17 mouse cellular contexts compared by ENCODE assay signal in genomic region chr12:85771356-85771755, GRCm38 (mm10). TPM values are rescaled to one million over a fixed set of nuclear protein-coding genes. Genes with fewer than 3 reads are reported as not detected.
DNase-seq lines count a peak whose midpoint lies in the region; ATAC-seq and TF ChIP-seq lines count a peak whose summit lies in the region.
"Had no signal": no experiment of that assay in that cellular context is flagged by ENCODE, and none has a peak within 500 bp of the region (broad histone marks: within the 10 kb centered on the region; RNA-seq: fewer than 3 reads in every experiment).

No protein-coding gene starts in this region.

- peak; percentile 93 for DNase-seq in heart, adult 11 months
- DNase-seq in NIH3T3 (ENCODE audit: low read depth): peak; percentile 39
- DNase-seq in gastrocnemius, postnatal 25 days: peak; percentile 20
- peak; percentile 41 for DNase-seq in lung, postnatal 0 days (ENCODE audit: low spot score)
- DNase-seq in spleen, adult 18-20 months: no peak
- no peak for DNase-seq in natural killer cell, adult 2 months (ENCODE audit: low spot score in 2 of 2)
- DNase-seq: B cell, adult 2 months; cerebellum, adult 11 months; kidney, adult 8-10 months had no signal

- no peak overlapping the region for H3K4me3 ChIP-seq in heart, embryonic 11.5 days (ENCODE audit: low read depth, low read length)
- H3K4me3 ChIP-seq in lung, postnatal 0 days (ENCODE audit: low read depth, low read length): no peak overlapping the region
- H3K4me3 ChIP-seq in intestine, embryonic 16.5 days (ENCODE audit: low read length): no peak overlapping the region
- H3K4me3 ChIP-seq: embryonic facial prominence, embryonic 12.5 days; hindbrain, embryonic 13.5 days; midbrain, embryonic 12.5 days; neural tube, embryonic 12.5 days had no signal

- TF ChIP-seq EP300 in lung, postnatal 0 days (IDR thresholded peaks at IDR 0.05): no peak

- H3K36me3 ChIP-seq in heart, embryonic 11.5 days (ENCODE audit: control insufficient read depth, insufficient read depth, low read length): no peaks in the 10 kb centered on the region
- no peaks in the 10 kb centered on the region for H3K36me3 ChIP-seq in lung, postnatal 0 days (ENCODE audit: insufficient read depth, low read length)
- H3K36me3 ChIP-seq in intestine, embryonic 16.5 days (ENCODE audit: control insufficient read depth, insufficient read depth, low read length): no peaks in the 10 kb centered on the region
- H3K36me3 ChIP-seq: embryonic facial prominence, embryonic 12.5 days; G1E; hindbrain, embryonic 13.5 days; midbrain, embryonic 12.5 days; neural tube, embryonic 12.5 days had no signal

- no peak for ATAC-seq in heart, embryonic 11.5 days (replicated peaks; ENCODE audit: insufficient number of reproducible peaks, low FRiP score, low TSS enrichment)
- ATAC-seq in lung, postnatal 0 days: peak; percentile 44
- ATAC-seq in intestine, embryonic 16.5 days: no peak
- ATAC-seq: forebrain, embryonic 14.5 days had no signal

- no peak overlapping the region for H3K4me2 ChIP-seq in heart, embryonic 11.5 days
- H3K4me2 ChIP-seq in lung, postnatal 0 days (replicated peaks; ENCODE audit: low read depth, low read length): no peak overlapping the region
- no peak overlapping the region for H3K4me2 ChIP-seq in intestine, embryonic 16.5 days (ENCODE audit: low read depth, low read length)
- H3K4me2 ChIP-seq: embryonic facial prominence, embryonic 12.5 days; hindbrain, embryonic 13.5 days; midbrain, embryonic 12.5 days; neural tube, embryonic 12.5 days had no signal

- H3K27me3 ChIP-seq in heart, embryonic 11.5 days (ENCODE audit: control insufficient read depth, insufficient read depth, low read length): no peaks in the 10 kb centered on the region
- H3K27me3 ChIP-seq in lung, postnatal 0 days (replicated peaks; ENCODE audit: insufficient read depth, low read length): no peaks in the 10 kb centered on the region
- H3K27me3 ChIP-seq in intestine, embryonic 16.5 days (replicated peaks; ENCODE audit: control insufficient read depth, insufficient read depth, low read length): no peaks in the 10 kb centered on the region
- H3K27me3 ChIP-seq: embryonic facial prominence, embryonic 12.5 days; hindbrain, embryonic 13.5 days; midbrain, embryonic 12.5 days; neural tube, embryonic 12.5 days had no signal

- no peaks in the 10 kb centered on the region; the same call in 1 of the 2 replicates for H3K4me1 ChIP-seq in heart, embryonic 11.5 days (ENCODE audit: control insufficient read depth, insufficient read depth, low read length)
- H3K4me1 ChIP-seq in lung, postnatal 0 days (ENCODE audit: insufficient read depth, low read depth, low read length): no peaks in the 10 kb centered on the region
- H3K4me1 ChIP-seq in intestine, embryonic 16.5 days (ENCODE audit: control insufficient read depth, insufficient read depth, low read length): no peaks in the 10 kb centered on the region
- H3K4me1 ChIP-seq: embryonic facial prominence, embryonic 12.5 days; hindbrain, embryonic 13.5 days; midbrain, embryonic 12.5 days; neural tube, embryonic 12.5 days had no signal

- 68% methylated on average over 3 of the region's 3 CpGs for WGBS in heart, embryonic 11.5 days (ENCODE audit: insufficient replicate concordance)
- 34% methylated on average over 3 of the region's 3 CpGs for WGBS in lung, postnatal 0 days
- 44% methylated on average over 3 of the region's 3 CpGs for WGBS in intestine, embryonic 16.5 days

- H3K27ac ChIP-seq in heart, embryonic 11.5 days (ENCODE audit: low read depth, low read length): no peak overlapping the region
- H3K27ac ChIP-seq in lung, postnatal 0 days (ENCODE audit: low read length): no peak overlapping the region
- no peak overlapping the region for H3K27ac ChIP-seq in intestine, embryonic 16.5 days (ENCODE audit: low read length)
- H3K27ac ChIP-seq: embryonic facial prominence, embryonic 12.5 days; hindbrain, embryonic 13.5 days; midbrain, embryonic 12.5 days; neural tube, embryonic 12.5 days had no signal

- no peak overlapping the region for H3K9ac ChIP-seq in heart, embryonic 11.5 days (ENCODE audit: low read depth, low read length)
- H3K9ac ChIP-seq in lung, postnatal 0 days (replicated peaks; ENCODE audit: low read depth): no peak overlapping the region
- H3K9ac ChIP-seq in intestine, embryonic 16.5 days (ENCODE audit: low read depth, low read length): no peak overlapping the region
- H3K9ac ChIP-seq: embryonic facial prominence, embryonic 12.5 days; hindbrain, embryonic 13.5 days; midbrain, embryonic 12.5 days; neural tube, embryonic 12.5 days had no signal

- TF ChIP-seq CTCF in lung, postnatal 0 days (IDR thresholded peaks at IDR 0.05): no peak

- H3K9me3 ChIP-seq in heart, embryonic 11.5 days (replicated peaks; ENCODE audit: control insufficient read depth, low read length): no peaks in the 10 kb centered on the region
- no peaks in the 10 kb centered on the region for H3K9me3 ChIP-seq in lung, postnatal 0 days (ENCODE audit: low read length)
- no peaks in the 10 kb centered on the region for H3K9me3 ChIP-seq in intestine, embryonic 16.5 days (ENCODE audit: control insufficient read depth, low read length)
- H3K9me3 ChIP-seq: hindbrain, embryonic 13.5 days had no signal

RNA-seq across cellular contexts. Expression of gene Flvcr2, which starts 25.0 kb away (rescaled TPM):
- polyA plus RNA-seq in heart, embryonic 11.5 days (2014; fragmentation: Nextera tagmentation; extraction: Ambion mirVana): 5.8 and 6.9 TPM in 2 replicates
- total RNA-seq in gastrocnemius, postnatal 25 days (2021): under 1 TPM; 0.74 to 0.86 TPM
- 23.3 and 26.8 TPM in 2 replicates for polyA plus RNA-seq in lung, postnatal 0 days (2015; fragmentation: Nextera tagmentation; extraction: Ambion mirVana)
- polyA plus RNA-seq in intestine, embryonic 16.5 days (2015; fragmentation: Nextera tagmentation; extraction: Ambion mirVana): 3.8 and 5.5 TPM in 2 replicates
- polyA plus RNA-seq: G1E had no signal

RNA-seq across cellular contexts. Expression of gene Erg28, which starts 53.0 kb away (rescaled TPM):
- polyA plus RNA-seq in heart, embryonic 11.5 days (2014; fragmentation: Nextera tagmentation; extraction: Ambion mirVana): 90.0 and 94.5 TPM in 2 replicates
- 1 to 10 TPM; 2.7 to 3.8 TPM for total RNA-seq in gastrocnemius, postnatal 25 days (2021)
- 76.5 and 80.8 TPM in 2 replicates for polyA plus RNA-seq in lung, postnatal 0 days (2015; fragmentation: Nextera tagmentation; extraction: Ambion mirVana)
- 163 TPM in 2 replicates for polyA plus RNA-seq in intestine, embryonic 16.5 days (2015; fragmentation: Nextera tagmentation; extraction: Ambion mirVana)

RNA-seq across cellular contexts. Expression of gene Ttll5, which starts 53.1 kb away (rescaled TPM):
- 12.6 and 16.2 TPM in 2 replicates for polyA plus RNA-seq in heart, embryonic 11.5 days (2014; fragmentation: Nextera tagmentation; extraction: Ambion mirVana)
- total RNA-seq in gastrocnemius, postnatal 25 days (2021): 1 to 10 TPM; 5.8 to 7.3 TPM
- 4.9 and 6.4 TPM in 2 replicates for polyA plus RNA-seq in lung, postnatal 0 days (2015; fragmentation: Nextera tagmentation; extraction: Ambion mirVana)
- 8.2 and 10.3 TPM in 2 replicates for polyA plus RNA-seq in intestine, embryonic 16.5 days (2015; fragmentation: Nextera tagmentation; extraction: Ambion mirVana)

Comparison
In these comparisons a context has a peak if more than half of its experiments do, and no peak if none do; other contexts are left out.
1. DNase-seq: peak in heart, adult 11 months (single experiment), NIH3T3 (single experiment), gastrocnemius, postnatal 25 days (single experiment) and lung, postnatal 0 days (single experiment); none in spleen, adult 18-20 months (0 of 2) and natural killer cell, adult 2 months (0 of 2).